Mouse (Mus musculus) midbrain, embryonic 10.5 days (tissue): ENCODE results near the gene Col18a1. TPM values are rescaled to one million over a fixed set of nuclear protein-coding genes. Genes with fewer than 3 reads are reported as not detected.

Source experiments
- DNase-seq: peaks from one replicate; pipeline ENCODE4 v3.0.0-alpha.2; 2017; ENCODE audit warnings: low spot score
- H3K27ac ChIP-seq: fragments of 300-500 bp; sonication (generic); replicated peaks from 2 replicates; pipeline ENCODE4 v1.5.1; 2016; ENCODE audit warnings: mild to moderate bottlenecking
- H3K27me3 ChIP-seq: fragments of 300-500 bp; sonication (generic); 2 replicates; pipeline ENCODE4 v1.6.1; 2016; ENCODE audit warnings: low read depth, mild to moderate bottlenecking; ENCODE audit not compliant: poor library complexity, severe bottlenecking
- H3K36me3 ChIP-seq: fragments of 300-500 bp; sonication (generic); 2 replicates; pipeline ENCODE4 v1.6.1; 2016; ENCODE audit warnings: mild to moderate bottlenecking, moderate library complexity
- H3K4me1 ChIP-seq: fragments of 300-500 bp; sonication (generic); 2 replicates; pipeline ENCODE4 v1.6.1; 2016
- H3K4me3 ChIP-seq: fragments of 300-500 bp; sonication (generic); 2 replicates; pipeline ENCODE4 v1.5.1; 2016; ENCODE audit warnings: mild to moderate bottlenecking, moderate library complexity
- H3K9me3 ChIP-seq: fragments of 300-500 bp; sonication (generic); replicated peaks from 2 replicates; pipeline ENCODE4 v1.6.1; 2016; ENCODE audit warnings: mild to moderate bottlenecking
- WGBS: fragments of 180-500 bp; shearing (Covaris S2); methylation state at CpG from one replicate; pipeline ENCODE4 v1.1.7; 2016; 5-methylcytosine and 5-hydroxymethylcytosine counted together
- polyA plus RNA-seq: library from polyadenylated mRNA; unstranded; fragments of >200 nt; fragmentation: Nextera tagmentation; extraction: Ambion mirVana; gene quantifications from 2 replicates; pipeline ENCODE4 v1.2.1, GENCODE M21; 2016

Col18a1 gene
- polyA plus RNA-seq, 1 experiment from 2014 or later: 155 TPM

DNA sequence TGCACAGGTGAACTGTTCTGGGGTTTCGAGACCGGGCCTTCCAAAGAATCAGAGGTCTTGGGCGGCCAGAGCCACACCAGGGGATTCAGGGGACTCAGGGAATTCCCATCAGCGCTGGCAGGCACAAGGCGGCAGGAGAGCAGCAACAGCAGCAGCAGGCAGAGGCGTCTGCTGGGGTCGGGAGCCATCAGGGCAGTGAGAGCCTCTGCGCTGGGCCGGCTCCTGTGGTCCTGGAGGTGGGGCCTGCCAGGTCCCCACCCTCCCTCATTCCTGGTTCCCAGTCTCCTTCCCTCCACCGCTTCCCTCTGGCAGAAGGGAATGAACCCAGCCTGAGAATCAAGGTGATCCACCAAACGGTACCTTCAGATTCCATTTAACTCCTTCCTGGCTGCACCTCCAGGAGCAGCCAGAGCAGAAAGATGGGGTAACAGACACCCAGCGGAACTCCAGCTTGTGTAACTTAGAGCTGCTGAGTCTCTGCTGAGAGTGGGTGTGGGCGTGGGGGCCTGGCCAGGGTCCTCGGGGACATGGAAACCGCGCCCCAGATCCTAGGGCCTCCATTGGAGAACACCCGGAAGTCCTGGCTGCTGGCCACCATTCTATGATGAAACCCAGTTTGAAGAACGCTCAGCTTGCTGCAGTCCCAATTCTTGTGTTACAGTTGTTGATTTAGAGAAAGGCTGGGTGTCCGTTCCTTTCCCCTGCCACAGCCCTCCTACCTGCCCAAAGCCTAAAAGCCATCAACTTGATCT is 52.7 kb downstream of the Col18a1 start:
- H3K4me1 ChIP-seq: peaks cover 58% of the 10 kb centered on the region

DNA sequence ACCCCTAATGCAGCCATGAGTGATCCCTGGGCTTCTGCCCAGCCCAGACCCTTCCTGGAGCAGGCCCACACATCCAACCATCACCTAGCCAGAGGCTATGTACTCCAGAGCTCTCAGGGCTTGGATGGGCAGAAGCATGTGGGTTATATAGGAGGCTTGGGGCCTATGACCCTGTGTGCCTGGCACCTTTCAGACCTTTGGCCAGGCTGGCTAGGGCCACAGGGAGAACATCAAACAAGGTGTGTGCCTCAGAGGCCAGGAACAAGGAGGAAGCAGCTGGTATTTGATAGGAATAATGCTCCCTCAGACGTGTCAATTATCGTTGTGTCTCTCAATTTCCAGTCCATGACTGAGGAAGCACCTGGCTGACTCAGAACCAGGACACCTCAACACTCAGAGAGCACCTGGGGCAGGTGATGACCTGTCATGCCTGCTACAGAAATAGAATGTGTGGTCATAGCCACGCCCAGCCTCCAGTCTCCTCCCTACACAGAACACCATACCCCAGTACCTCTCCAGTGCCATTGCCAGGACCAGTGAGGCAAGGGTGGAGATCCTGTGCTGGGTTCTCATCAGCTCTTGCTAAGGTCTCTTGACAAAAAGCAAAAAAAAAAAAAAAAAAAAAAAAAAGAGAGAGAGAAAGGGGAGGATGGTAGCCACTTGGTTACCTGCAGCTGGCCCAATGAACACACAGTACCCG is 54.6 kb downstream of the Col18a1 start:
- H3K9me3 ChIP-seq: no peaks in the 10 kb centered on the region
- no peaks in the 10 kb centered on the region for H3K27me3 ChIP-seq
- H3K27ac ChIP-seq: no peak overlapping the region
- 89% methylated on average over 4 of the region's 4 CpGs for WGBS
- H3K36me3 ChIP-seq: peaks cover 11% of the 10 kb centered on the region
- no peak overlapping the region for H3K4me3 ChIP-seq
- H3K4me1 ChIP-seq: peaks cover 40% of the 10 kb centered on the region
- DNase-seq: no peak

More for the DNA sequence above, 52.7 kb downstream of the Col18a1 start:
- Histone ChIP-seq H3K27ac (0 out of 2 replicates have a peak overlapping the region, but pooled peaks have one; percentile 47), H3K4me3 (no peak overlapping the region), H3K27me3 (no peaks in the 10 kb centered on the region), H3K36me3 (peaks cover 11% of the 10 kb centered on the region), H3K9me3 (no peaks in the 10 kb centered on the region)
- DNase-seq: no peak
- WGBS: 71% methylated on average over 19 of the region's 19 CpGs

DNA sequence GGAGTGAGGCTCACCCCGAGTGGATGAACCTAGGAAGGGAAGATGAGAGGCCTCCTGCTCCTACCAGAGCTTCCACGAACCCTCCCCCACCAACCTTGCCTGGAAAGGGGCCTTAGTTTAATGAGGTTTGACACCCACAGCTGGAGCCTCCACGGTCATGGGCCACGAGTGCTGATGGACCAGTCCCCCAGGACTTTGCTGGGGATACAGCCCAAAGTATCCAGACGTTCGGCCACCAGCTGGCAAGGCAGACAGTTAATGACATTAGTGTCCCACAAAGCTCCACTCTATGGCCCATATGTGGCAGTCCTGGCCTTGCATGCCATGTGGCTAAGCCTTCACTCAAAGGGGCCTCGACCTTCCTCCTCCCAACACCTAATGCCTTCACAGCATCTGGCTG is 55.5 kb downstream of the Col18a1 start:
- no peak overlapping the region for H3K4me3 ChIP-seq
- no peak overlapping the region for H3K27ac ChIP-seq
- peaks cover 13% of the 10 kb centered on the region for H3K36me3 ChIP-seq
- DNase-seq: no peak
- peaks cover 32% of the 10 kb centered on the region for H3K4me1 ChIP-seq
- no peaks in the 10 kb centered on the region for H3K9me3 ChIP-seq
- WGBS: 76% methylated on average over 7 of the region's 7 CpGs
- H3K27me3 ChIP-seq: no peaks in the 10 kb centered on the region

DNA sequence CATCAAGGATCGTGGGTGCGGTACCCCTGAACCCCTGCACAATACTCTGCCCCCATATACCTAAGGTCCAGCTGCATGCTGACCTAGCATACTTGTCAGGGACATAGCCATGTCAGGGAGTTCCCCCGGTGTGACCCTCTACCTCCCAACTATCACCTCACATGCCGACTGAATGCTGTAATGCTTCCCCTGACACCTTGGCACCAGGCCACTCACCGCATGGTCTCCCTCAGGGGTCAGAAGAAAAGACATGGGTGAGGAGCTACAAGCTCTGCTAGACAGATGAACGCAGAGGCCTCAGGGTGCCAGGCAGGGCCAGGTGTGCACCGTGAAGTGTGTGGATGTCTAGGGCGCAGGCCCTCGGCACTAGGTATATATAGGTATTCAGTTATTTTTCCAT is 56.3 kb downstream of the Col18a1 start:
- Histone ChIP-seq H3K4me1 (peaks cover 30% of the 10 kb centered on the region), H3K4me3 (no peak overlapping the region), H3K27ac (no peak overlapping the region), H3K36me3 (peaks cover 14% of the 10 kb centered on the region), H3K27me3 (no peaks in the 10 kb centered on the region), H3K9me3 (no peaks in the 10 kb centered on the region)
- WGBS: 93% methylated on average over 9 of the region's 9 CpGs
- DNase-seq: no peak

DNA sequence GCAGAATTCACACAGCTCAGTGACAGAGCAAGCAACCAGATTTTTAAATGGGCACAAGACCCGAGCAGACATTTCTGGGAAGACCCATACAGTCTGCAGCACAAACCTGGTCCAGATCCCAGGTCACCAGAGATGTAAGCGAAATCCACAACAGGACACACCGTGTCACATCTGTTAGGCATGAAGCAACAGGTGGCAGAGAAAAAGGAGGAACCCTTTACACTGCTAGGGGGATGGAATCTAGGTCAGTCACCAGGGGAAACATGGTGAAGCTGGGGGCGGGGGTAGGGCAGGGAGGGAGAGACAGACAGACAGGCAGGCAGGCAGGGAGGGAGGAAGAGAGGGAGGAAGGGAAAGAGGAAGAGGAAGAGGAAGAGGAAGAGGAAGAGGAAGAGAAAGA is 58.2 kb downstream of the Col18a1 start:
- Histone ChIP-seq H3K4me1 (peaks cover 24% of the 10 kb centered on the region), H3K4me3 (no peak overlapping the region), H3K27me3 (no peaks in the 10 kb centered on the region), H3K36me3 (peaks cover 13% of the 10 kb centered on the region), H3K9me3 (no peaks in the 10 kb centered on the region), H3K27ac (0 out of 2 replicates have a peak overlapping the region, but pooled peaks have one; percentile 14)
- DNase-seq: no peak
- WGBS: 93% methylated on average over 4 of the region's 4 CpGs

DNA sequence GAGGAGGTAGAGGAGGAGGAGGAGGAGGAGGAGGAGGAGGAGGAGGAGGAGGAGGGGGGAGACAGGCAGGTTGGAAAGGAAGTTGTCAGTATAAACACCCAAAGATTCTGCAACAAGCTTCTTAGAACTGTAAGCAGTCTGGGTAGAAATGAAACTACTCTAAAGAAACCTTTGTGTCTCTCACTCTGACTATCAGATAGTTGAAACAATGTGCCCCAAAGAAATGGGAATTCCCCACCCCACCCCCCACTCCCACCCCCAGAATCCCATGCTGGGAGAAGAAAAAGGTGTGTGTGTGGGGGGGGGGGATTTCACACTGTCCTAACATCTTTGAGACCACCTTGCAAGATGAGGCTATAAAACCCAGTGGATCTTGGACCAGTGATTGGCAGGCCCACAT is 62.0 kb downstream of the Col18a1 start:
- DNase-seq: no peak
- Histone ChIP-seq H3K4me3 (no peak overlapping the region), H3K27me3 (no peaks in the 10 kb centered on the region), H3K4me1 (peaks cover under 1% of the 10 kb centered on the region), H3K9me3 (no peaks in the 10 kb centered on the region), H3K36me3 (peaks cover 3% of the 10 kb centered on the region; the same call in 1 of the 2 replicates), H3K27ac (no peak overlapping the region)

DNA sequence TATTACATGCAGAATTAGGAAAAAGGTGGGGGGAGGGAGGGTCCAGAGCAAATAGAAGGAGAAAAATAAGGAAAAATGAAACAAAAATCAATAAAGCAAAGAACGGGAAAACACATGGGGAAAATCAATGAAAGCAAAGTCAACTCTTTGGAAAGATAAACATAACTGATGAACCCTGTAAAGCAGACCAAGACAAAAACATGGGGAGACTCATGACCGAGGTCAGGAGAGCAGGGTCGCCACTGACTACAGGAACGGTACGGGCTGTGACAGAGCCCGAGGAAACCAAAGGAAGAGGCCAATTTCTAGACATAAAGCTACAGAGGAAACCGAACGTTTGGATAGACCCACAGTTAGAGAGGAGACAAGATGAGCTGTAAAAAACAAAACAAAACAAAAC is 62.7 kb downstream of the Col18a1 start:
- no peaks in the 10 kb centered on the region for H3K27me3 ChIP-seq
- H3K4me3 ChIP-seq: no peak overlapping the region
- WGBS: 75% methylated on average over 8 of the region's 8 CpGs
- no peaks in the 10 kb centered on the region for H3K9me3 ChIP-seq
- DNase-seq: no peak
- no peak overlapping the region for H3K27ac ChIP-seq
- peaks cover 3% of the 10 kb centered on the region; the same call in 1 of the 2 replicates for H3K36me3 ChIP-seq
- 0 out of 2 replicates have a peak, but pooled peaks cover 2% of the 10 kb centered on the region for H3K4me1 ChIP-seq

DNA sequence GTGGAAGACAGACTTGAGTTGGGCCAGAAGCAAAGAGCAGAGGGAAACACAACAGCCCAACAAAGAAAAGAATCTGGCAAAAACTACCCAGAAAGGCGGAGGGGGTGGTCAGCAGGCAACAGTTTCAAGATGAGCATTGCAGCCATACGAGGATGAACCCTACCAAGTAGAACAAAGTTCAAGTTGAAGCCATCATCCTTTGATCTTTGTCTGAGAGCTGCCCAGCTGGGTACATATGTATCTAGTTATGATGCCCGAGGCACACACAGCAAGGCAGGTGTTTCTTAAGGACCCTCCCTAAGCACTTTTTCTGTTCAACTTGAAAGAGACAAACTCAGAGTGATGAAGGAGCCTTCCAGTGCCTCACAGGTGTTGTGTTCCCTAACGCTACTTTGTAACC is 66.6 kb downstream of the Col18a1 start:
- DNase-seq: no peak
- H3K36me3 ChIP-seq: peaks cover 18% of the 10 kb centered on the region
- no peak overlapping the region for H3K27ac ChIP-seq
- H3K27me3 ChIP-seq: no peaks in the 10 kb centered on the region
- H3K4me3 ChIP-seq: no peak overlapping the region
- 80% methylated on average over 4 of the region's 4 CpGs for WGBS
- peaks cover 25% of the 10 kb centered on the region for H3K4me1 ChIP-seq
- no peaks in the 10 kb centered on the region for H3K9me3 ChIP-seq

DNA sequence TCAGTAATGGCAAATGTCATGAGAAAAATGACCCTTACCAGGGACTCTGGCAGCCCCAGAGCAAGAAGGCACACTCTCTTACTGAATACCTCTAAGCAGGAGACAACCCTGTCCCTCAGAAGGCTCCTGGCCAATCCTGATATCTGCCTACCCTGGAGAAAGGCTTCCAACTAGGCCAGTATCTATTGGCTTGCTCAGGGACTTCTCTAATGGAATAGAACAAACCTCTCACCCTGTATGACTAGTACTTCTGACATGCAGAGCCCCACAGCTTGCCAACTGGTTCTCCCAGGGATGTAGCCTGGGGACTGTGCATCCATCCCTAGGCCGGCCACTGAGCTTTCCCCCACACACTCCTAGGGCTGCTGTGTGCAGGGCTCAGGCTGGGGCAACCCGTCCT is 67.7 kb downstream of the Col18a1 start:
- Histone ChIP-seq H3K27ac (no peak overlapping the region), H3K27me3 (no peaks in the 10 kb centered on the region), H3K9me3 (peaks cover 4% of the 10 kb centered on the region; the same call in 1 of the 2 replicates), H3K4me3 (no peak overlapping the region), H3K36me3 (peaks cover 30% of the 10 kb centered on the region), H3K4me1 (peaks cover 25% of the 10 kb centered on the region)
- no peak for DNase-seq
- WGBS: 87% methylated on average over 2 of the region's 2 CpGs

DNA sequence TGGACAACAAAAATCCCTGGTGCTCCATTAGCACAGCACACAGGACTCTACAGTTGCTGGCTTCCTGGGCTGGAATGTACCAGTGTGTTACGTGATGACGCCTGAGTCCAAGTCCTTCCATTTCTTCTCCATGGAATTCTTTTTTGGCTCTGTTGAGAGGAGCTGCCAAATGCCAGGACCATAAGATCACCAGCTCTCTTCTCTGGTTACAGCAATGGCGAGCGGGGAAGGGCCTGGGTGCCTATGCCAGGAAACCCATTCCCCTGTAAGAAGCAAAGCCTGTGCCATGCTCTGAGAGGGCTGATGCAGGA is 68.5 kb downstream of the Col18a1 start:
- Histone ChIP-seq H3K4me1 (peaks cover 25% of the 10 kb centered on the region), H3K9me3 (peaks cover 11% of the 10 kb centered on the region), H3K36me3 (peaks cover 37% of the 10 kb centered on the region), H3K27ac (0 out of 2 replicates have a peak overlapping the region, but pooled peaks have one; percentile 61), H3K27me3 (no peaks in the 10 kb centered on the region), H3K4me3 (no peak overlapping the region)
- 93% methylated on average over 4 of the region's 4 CpGs for WGBS
- no peak for DNase-seq

DNA sequence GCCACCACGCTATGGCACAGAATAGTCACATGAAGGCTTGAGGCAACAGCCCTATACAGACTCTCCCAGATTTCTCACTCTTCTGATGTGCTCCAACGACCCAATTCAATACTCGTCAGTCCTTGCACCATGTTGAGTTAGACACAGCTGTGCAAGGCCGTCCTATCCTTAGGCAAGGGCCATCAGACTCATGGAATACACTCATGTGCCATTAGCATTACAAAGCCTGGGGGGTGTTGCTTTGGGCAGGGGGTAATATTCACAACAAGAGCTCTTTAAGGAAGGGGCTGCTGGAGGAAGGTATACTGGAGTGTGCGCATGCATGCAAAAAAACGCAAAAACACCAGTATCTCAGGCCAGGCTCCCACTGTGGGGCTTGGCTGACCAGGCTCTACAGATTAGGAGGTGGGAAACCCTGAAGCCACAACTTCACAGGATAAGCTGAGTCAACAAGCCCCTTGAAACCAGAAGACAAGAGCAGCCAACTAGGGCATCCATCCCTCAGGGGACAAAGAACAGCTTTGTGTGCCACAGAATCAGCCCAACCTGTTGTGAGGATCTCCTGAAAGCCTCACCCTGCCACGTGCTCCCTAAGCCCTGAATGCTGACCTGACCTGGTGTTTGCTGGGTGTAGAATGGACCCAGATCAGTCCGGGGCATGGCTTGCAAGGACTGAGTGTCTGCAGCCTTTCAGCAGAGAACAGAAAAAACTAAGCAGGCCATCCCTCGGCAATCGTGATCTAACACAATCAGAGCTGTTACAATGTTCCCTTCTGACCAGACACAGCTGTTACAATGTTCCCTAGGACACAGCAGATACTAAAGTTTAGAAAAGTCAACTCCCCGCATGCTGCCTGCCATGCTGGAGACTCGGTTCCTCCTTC is 69.1 kb downstream of the Col18a1 start:
- Histone ChIP-seq H3K4me1 (peaks cover 25% of the 10 kb centered on the region), H3K36me3 (peaks cover 43% of the 10 kb centered on the region), H3K27ac (peak overlapping the region; percentile 61), H3K27me3 (no peaks in the 10 kb centered on the region), H3K9me3 (peaks cover 16% of the 10 kb centered on the region), H3K4me3 (no peak overlapping the region)
- DNase-seq: no peak
- 68% methylated on average over 12 of the region's 12 CpGs for WGBS

DNA sequence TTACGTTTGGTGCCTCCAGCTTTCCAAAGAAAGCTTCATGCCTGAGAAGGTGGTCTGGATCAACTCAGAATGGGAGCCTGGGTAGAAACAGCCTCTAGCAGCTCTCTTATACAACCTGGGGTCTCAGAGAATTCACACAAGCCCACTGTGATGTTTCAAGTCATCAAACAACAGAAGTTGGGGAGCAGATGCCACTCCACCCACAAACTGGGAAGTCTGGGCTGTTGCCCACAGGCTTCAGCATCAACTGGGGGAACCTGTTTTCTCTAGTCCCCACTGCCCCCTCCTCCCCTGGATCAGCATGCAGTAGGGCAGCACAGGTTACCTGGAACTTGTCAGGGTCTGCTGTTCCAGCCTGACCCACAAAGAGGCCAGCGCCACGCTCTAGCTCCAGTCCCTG is 70.7 kb downstream of the Col18a1 start:
- H3K36me3 ChIP-seq: peaks cover 53% of the 10 kb centered on the region
- 91% methylated on average over 3 of the region's 3 CpGs for WGBS
- H3K4me3 ChIP-seq: no peak overlapping the region
- H3K27me3 ChIP-seq: no peaks in the 10 kb centered on the region
- no peak overlapping the region for H3K27ac ChIP-seq
- DNase-seq: no peak
- peaks cover 16% of the 10 kb centered on the region for H3K9me3 ChIP-seq
- H3K4me1 ChIP-seq: peaks cover 33% of the 10 kb centered on the region
